Mouse (Mus musculus) adrenal gland, adult (tissue): ENCODE results near the gene Slc6a5.

Experiments used
- DNase-seq, 2 experiments: peaks; one replicate each; pipeline ENCODE4 v3.0.0; 2022 to 2023; ENCODE audit warnings: low spot score in 1 of 2; ENCODE audit not compliant: inconsistent age in 2 of 2

The Slc6a5 gene

DNA sequence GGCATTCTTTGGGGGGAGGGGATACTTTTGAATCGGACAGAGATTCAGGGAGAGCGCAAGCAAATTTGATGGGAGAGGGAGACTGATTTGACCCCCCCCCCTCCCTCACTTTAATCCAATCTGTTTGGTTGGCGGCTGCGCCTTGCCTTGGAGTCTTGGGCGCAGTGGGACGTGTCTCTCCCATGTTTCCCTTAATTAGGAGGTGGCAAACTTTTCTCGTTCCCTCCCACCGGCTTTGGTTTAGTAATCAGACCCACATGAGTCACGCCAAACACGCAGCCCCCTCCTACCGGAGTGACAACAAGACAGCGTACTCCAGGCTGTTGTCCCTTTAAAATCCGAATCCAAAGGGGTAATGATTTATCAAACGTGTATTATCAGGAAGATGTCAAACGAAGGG is at the start of gene Slc6a5:
TSS of gene Slc6a5 (plus strand) at position 297 of the 400 bp plus-strand sequence.
- DNase-seq, result peak in 1 of 2 experiments; percentile 23

DNA sequence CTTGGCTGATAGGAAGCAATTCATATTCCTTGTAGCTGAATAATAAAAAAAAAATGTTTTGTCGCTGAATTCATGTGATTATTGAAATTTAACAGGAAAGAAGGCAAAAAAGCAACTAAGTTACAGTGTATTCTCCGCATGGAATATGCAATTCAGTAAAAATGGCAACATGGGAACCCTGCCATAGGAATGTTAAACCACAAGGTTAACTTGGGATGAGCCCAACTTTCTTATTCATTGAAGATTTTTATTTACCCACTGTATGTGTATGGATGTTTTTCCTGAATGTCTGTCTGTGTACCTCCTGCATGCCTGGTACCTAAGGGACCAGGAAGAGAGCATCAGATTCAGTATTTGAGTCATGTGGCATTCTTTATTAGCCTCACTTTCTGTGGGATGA is 48.8 kb upstream of the Slc6a5 start:
- no peak for DNase-seq

DNA sequence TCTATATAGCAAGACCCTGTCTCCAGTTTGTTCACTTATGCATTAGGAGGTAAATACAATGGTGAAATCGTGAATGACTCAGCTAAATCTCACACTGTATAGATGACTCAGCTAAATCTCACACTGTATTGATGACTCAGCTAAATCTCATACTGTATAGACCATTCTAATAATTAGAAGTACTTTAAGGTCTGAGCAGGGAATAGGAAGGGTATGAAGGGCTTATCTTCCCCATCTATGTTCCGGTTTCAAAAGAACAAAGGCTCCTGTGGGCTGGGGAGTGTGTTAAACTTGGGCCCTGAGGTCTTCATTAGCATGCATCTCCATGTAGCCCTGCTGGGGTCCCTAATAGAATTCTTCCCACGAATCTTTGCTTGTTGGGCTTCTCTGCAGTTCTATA is 46.2 kb upstream of the Slc6a5 start:
- DNase-seq, result no peak

DNA sequence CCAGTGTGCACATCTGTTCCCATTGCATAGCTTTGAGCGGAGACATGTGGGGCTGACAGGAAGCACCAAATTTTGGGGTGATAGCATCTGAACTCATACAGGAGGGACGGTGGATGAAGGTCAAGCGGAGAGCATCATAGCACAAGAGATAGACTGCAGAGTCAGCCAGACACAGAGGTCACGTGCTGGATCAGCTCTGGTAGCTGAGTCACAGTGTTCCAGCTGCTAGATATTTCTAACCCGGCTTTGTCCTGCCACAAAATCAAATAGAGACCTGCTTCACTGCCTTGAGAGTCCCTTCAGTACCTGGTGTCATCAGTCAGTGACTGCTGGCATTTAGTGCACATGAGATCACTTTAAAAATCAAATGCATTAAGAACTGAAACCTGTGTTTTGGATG is 40.3 kb upstream of the Slc6a5 start:
- peak; percentile 64 to 78 for DNase-seq

DNA sequence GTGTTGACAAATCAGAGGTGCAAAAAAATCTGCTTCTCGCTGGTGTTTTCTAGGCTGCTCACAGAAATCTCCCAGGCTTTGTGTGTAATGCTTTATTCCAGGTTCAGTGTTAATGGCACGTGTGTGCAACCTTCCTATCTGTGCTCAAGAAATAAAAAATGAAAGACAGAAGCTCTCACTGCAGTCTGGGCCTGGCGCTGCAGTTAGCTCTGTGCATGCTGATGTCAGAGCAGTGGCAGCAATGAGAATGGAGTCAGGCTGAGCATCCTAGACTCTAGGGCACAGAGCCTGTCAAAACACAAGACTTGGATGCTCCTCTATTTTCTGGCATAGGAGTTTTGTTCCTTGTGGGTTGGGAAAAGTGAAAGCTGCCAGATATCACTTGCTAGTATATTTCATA is 39.7 kb upstream of the Slc6a5 start:
- DNase-seq, result no peak

DNA sequence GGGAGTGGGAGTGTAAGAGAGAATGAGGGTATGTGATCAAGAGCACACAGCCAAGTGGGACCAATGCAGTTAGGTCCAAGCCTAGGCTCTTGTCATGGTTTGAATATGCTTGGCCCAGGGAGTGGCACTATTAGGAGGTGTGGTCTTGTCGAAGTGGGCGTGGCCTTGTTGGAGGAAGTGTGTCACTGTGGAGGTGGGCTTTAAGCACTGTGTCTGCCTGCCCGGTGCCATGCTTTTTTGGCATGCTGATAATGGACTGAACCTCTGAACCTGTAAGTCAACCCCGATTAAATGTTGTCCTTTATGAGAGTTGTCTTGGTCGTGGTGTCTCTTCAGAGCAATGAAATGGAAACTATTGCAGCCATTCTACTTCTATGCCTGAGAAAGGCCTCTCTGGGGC is 32.6 kb upstream of the Slc6a5 start:
- no peak for DNase-seq

DNA sequence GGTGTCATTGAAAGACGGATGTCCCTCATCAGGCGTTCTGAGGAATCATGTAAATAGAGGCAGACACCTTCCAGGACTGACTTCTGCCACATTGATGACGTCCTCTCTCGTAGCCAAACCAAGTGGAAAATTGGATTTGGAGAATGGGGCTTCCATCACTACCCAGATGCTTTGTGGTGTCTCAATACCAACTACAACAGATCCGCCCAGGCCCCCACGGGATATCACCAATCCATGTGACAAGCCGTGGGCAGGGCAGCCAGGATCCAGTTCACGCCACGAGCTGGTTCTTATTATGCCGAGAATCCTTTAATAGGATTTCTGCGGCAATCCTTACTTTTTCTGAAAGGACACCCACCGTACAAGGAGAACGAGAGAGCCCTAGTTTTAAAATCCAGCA is 30.9 kb upstream of the Slc6a5 start:
- no peak for DNase-seq

DNA sequence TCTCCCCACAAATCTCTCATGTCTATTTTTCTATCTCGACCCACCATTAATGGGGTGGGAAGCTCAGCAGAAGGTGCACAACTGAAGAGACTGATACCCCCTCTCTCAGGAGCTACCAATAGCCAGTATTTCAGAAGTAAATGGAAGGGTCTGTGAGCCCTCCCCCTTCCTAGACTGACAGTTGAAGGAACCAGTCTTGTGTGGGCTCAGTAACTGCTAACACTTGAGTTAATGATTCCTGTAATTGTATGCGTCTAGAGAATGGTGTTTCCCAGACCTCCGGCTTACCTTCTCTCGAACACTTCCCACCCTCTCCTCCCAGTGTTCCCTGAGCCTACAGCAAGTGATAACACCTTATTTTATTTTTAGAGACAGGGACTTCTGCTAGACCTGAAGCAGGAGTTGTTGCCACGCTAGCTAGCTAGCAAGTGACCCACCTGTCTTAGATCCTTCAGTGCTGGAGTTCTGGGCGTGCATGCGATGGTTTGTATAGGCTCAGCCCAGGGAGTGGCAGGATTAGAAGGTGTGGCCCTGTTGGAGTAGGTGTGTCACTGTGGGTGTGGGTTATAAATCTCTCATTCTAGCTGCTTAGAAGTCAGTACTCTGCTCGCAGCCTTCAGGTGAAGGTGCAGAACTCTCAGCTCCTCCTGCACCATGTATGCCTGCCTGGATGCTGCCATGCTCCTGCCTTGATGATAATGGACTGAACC is 29.8 kb upstream of the Slc6a5 start:
- DNase-seq, result no peak

DNA sequence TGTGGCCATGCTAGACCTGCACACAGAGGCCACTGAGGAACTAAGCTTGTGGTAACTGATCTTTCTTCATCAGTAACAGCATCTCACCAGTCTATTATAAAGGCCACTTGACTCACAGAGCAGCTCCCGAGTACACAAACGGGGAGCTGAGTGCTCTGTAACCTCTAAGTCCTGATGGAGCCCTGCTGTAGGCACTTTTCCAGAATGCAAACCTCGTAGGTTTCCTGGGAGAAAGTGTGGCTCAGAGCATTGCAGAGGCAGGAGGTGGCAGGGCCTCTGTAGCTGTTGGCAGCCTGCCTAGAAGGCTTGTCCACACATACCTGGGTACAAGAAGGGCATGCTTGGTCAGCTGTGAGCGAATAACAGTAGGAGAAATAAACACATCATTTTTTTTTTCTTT is 27.7 kb upstream of the Slc6a5 start:
- DNase-seq, result peak; percentile 24 to 58

DNA sequence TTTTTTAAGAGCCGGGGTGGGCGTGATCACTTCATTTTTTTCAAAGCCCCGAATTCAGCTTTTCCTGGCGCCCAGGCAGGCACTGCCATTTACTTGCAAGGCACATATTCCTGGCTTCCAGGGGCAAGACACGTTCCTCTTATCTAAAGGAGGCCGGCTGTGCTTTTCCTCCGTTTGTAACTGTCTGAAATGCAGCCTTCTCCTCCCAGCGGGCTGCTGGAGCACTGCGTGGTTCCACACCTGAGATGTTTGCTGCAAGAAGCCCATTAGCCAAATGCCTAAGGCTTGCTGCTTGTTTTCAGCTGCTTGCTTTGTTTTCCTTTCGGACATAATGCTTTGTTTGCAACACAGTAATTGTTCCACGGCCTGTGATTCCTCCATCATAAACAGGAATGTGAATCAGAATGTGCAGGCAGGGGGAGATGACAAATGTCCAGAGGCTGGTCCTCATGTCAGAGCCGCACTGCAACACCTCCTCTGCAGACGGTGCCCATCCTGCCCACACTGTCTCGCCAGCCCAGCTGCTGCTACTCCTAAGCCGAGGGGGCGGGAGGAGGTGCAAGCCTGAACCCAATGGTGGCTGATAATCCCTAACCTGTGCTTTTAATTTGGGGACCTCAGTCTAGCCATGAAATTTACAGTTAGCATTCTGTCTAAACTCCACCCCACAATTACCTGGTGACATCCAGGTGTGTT is 27.1 kb upstream of the Slc6a5 start:
- DNase-seq, result no peak

DNA sequence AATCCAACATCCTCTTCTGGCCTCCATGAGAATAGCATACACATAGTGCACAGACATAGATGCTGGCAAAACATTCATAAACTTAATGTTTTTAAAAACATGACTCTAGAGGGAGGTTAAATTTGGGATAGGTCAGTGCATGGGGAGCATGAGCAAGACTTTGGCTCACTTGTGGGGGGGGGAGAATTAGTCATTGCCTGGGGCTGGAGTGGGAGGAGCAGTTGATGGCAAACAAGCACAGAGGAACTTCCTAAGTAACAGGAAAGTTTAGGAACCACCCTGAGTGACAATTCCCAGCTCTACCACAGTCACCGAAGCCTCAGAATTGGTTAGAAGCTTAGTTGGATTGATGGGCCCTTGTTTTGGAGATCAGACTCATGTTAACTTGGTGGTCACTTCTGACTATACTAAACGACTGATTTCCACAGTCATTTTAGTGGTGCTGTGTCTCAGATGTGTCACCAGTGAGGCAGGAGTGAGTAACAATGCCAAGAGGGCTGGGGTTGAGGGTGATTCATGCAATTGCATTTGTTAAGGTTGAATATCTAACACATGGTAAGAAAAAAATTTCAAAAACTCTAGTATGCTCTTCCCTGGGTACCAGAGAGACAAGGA is 22.1 kb upstream of the Slc6a5 start:
- peak; percentile 64 to 88 for DNase-seq

DNA sequence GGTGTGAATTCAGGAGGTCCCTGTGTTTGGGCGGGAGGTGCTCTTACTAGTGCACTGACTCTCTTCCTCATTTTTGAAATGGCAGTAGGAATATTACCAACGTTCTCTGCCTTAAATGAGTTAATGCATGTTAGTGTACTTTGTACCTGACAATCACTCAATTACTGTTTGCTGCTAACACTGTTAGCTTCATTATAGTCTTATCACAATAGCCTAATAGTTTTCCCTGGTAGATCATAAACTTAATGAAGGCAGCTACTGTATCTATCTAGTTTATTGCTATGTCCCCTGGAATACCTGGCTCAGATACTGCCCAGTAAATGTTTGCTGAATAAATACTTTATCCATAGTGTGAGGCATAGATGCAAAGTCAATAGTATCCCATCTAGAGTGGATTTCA is 15.2 kb upstream of the Slc6a5 start:
- DNase-seq, result no peak

DNA sequence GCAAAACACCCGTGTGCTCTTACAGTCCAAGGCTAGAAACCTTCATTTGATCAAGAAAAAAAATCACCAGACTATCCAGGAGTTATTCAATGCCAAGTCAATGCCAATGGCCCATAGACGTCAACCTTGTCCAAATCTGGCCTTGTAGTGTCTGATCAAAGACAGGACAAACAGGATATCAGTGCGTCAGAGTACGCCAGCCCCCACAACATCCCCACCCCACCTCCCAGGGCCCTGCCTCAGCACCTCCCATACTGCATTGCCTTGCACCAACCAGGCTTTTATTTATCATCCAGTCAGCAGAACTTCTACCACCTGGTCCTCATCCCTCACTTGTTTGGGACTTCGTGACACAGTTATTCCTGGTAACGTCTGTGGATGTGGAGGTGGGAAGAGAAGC is 14.7 kb upstream of the Slc6a5 start:
- DNase-seq, result peak; percentile 61 to 76

DNA sequence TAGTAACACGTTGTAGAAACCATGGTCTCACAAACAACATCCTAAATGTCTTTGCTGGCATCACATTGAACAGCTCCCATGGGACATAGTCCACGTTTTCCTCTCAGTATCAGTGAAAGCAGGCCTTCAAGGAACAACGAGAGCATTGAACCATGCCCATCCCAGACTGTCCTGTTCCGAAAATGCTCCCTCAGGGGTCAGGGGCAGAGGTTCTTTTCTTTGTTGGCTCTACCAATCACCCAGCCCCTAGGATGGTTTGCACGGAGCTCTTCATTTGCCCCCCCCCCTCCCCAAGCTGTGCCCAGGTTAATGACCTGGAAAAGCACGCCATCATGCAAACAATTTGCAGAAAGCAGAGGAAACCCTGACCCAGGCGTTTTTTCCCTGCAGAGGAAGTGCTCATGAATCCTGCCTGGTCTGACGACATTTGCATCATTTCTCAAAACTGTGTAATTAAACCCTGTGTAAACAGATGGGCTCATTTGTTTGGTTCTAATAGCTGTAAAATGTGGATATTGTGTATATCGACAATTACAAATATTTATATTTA is 7.9 kb upstream of the Slc6a5 start:
- DNase-seq, result no peak

DNA sequence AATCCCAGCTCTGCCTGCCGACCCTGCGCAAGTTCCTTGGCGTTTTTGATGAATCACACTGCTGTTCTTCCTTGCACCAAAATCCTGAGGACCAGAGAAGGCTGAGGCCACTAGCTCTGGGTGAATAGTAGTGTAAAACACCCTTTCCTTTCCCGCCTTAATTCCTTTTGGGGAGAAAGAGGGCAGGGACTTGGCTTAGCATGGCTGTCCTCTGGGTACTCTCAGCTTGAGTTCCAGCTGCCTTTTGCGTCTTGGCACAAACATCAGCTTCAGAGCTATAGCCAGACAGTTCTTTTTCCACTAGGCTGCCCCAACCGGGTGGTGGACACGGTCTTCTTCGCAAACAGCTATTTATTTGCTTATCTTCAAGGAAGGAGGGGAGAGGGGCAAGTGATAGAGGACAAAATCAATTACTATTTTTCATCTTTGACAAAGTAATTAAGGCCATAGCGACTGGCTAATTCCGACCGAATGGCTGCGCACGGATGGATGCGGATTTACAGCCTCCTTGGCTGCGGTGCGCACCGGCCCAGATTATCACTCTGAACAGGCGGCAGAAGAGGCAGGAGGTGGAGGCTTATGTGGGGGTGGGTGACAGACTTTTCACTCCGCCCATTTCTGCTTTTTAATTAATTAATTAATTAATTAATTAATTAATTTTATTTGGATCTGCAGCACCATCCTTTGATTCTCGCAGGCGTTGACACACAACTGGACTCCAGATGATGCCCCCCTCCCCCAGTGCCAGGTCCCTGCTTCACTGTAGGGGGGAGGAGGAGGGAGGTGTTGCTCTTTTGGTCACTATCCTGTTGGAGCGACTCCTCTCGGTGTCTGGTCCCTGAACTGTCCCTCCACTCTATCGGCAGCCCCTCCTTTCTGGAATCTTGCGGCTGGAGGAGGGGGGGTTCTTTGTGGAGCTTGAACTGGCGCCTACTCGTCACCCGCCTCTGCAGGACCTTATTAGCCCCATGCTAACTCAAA is 2.5 kb upstream of the Slc6a5 start:
- DNase-seq, result no peak

DNA sequence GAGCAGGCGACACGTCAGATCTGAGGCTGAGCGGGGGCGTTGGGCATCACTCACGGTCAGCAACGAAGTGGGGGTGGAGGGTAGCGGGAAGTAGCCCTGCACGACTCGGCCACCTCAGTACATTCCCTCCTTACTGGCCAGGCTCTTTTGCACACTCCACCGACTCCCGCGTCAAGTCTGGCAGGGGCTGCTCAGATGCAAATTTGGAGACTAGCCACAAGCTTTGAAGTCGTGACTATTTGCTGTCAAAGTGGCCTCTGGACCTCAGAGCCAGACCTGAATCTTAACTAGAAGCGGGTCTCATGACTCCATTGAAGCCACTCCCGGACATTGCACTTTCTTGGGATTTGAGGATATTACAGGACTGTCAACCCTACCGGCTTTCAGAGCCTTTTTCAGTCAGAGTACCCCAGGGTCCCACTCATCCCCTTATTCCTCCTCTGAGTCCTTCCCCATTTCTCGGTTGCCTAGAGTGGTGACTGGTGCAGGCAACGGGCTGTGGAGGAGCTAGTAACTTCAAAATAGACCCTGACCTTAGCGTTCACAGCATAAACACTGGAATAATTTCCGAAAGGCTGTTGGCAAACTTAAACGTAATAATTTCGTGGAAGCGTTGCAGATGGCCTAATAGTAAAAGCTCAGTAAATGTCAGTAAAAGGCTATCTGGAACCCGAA is 1.6 kb upstream of the Slc6a5 start:
- DNase-seq, result peak in 1 of 2 experiments; percentile 41

DNA sequence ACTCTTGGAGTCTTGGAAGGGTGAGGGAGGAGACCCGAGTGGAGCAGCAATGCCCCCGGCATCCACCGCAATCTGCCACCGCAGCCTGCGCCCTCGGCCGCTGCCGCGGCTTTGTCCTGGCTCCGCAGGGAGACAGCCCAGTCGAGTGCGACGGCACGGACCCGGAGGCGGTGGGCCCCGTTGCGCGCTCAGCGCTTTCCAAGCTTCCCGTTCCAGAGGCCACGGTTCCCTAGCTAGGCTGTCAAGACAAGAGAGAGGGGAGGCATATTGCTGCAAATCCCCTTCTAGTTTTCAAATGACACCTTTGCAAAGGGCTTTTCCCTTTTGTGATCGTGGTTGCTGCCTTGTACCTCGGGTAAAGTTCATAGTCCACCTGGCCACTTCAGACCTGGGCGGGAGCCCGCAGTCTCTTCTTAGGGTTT is 945 bp upstream of the Slc6a5 start:
- DNase-seq, result no peak

DNA sequence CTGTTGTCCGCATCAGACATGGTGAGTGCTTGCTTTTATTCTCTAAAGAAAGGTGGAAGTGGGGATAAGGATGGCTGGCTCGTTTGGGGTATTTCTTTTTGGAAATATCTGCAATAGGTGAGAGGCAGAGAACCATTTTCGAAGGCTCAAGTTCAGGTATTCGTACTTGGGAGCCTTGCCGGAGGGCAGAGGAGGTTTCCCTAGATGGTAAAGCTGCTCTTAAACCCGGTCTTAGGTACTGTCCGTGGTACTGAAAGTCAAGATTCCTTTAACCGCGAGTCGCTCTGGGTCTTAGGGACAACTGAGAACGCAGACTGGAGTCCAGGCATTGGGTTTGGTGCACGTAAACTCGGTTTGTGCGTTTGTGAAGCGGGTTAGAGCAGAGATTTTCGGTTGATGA is 415 bp downstream of the Slc6a5 start:
- DNase-seq, result peak; percentile 30 to 82

DNA sequence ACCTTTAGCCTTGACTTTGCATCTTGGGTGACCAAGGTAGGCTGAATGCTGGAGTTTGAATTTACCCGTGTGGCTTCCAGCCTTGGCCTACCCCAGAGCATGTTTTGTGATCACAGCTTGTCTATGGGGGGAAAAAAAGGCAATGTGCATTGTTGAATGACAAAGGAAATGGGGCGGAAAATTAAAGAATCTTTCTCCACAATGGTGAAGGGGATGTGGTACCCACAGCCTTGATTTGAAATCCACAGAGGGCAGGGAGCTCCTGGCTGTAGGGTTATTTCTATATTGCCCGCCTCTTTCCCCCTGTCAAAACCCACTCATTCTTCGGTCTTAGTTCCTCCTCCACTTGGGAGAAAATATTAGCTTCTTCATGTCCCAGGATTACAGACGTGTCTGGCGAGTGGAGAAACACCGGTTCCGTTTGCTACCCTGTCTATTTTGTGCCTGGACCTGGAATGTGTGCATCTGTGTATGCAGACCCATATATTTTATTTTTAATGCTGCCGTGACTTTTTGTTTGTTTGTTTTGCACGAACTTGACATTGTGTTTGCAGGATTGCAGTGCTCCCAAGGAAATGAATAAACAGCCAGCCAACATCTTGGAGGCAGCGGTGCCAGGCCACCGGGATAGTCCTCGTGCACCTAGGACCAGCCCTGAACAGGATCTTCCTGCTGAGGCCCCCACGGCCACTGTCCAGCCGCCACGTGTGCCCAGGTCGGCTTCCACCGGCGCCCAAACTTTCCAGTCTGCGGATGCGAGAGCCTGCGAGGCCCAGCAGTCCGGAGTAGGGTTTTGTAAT is 1.4 kb downstream of the Slc6a5 start:
- no peak for DNase-seq

DNA sequence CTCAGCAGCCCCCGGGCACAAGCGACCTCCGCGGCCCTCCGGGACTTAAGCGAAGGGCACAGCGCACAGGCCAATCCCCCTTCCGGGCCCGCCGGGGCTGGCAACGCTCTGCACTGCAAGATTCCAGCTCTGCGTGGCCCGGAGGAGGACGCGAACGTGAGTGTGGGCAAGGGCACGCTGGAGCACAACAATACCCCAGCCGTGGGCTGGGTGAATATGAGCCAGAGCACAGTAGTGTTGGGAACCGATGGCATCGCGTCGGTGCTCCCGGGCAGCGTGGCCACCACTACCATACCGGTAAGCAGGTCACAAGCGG is 2.0 kb downstream of the Slc6a5 start:
- no peak for DNase-seq
